10 mouse cellular contexts compared by ENCODE assay signal in the genomic region with DNA sequence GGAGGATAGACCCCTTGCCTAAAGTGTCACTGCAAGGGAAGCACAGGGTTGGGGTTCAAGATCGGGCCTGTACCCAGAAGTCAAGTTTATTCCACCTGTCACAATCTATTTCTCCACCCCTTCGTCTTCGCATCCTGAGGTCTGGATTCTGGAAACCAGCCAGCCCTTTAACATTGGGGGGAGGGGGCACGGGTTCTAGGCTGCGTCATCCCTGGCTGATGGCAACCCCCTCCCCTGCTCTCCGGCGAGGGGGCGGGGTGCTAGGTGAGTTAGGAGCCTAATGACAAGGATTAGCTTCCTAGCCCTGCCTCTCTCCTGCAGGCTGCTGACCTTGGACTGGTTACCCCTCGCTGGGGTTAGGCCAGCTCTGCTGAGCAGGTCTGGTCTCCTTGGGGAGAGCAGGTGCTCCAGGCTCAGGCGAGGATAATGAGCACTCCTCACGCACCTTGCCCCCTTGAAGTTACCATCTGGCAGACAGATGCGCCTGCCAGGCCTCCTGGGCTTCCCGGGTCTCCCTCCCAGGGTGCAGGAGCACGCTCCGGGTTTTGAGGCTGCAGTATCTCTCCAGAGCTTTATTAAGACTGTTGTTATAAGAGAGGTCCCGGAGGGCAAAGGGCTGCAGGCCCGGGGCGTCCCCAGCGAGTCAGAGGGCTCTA. TPM values are rescaled to one million over a fixed set of nuclear protein-coding genes. Genes with fewer than 3 reads are reported as not detected.
A peak's percentile ranks its signal among the peaks of the same experiment; 100 is the strongest.
DNase-seq lines count a peak whose midpoint lies in the region; ATAC-seq and TF ChIP-seq lines count a peak whose summit lies in the region.
"Had no signal": no experiment of that assay in that cellular context is flagged by ENCODE, and none has a peak within 500 bp of the region (broad histone marks: within the 10 kb centered on the region; RNA-seq: fewer than 3 reads in every experiment).

No protein-coding gene starts in this region.

- H3K4me1 ChIP-seq in brown adipose tissue, adult 24 weeks (ENCODE audit: control insufficient read depth, insufficient read depth, insufficient read length, low read length), result no peaks in the 10 kb centered on the region
- H3K4me1 ChIP-seq in heart, embryonic 15.5 days (replicated peaks), result peaks cover 26% of the 10 kb centered on the region
- peaks cover 27% of the 10 kb centered on the region for H3K4me1 ChIP-seq in limb, embryonic 15.5 days
- H3K4me1 ChIP-seq in small intestine, adult 2 months (ENCODE audit: control insufficient read depth, insufficient read depth, insufficient read length, low read length), result peaks cover 10% of the 10 kb centered on the region; the same call in 1 of the 2 replicates

- WGBS in heart, embryonic 15.5 days, result 8% methylated on average over 19 of the region's 19 CpGs
- 5% methylated on average over 19 of the region's 19 CpGs for WGBS in limb, embryonic 15.5 days
- WGBS in small intestine, adult 2 months, result 9% methylated on average over 19 of the region's 19 CpGs

- ATAC-seq in heart, embryonic 15.5 days (replicated peaks; ENCODE audit: insufficient number of reproducible peaks, insufficient read depth, low FRiP score, low read depth), result no peak
- no peak for ATAC-seq in limb, embryonic 15.5 days (ENCODE audit: insufficient number of reproducible peaks, low FRiP score, low TSS enrichment, low read depth)

- peak overlapping the region; percentile 56 for H3K9ac ChIP-seq in heart, embryonic 15.5 days
- H3K9ac ChIP-seq in limb, embryonic 15.5 days, result no peak overlapping the region

- peaks cover 85% of the 10 kb centered on the region for H3K27me3 ChIP-seq in heart, embryonic 15.5 days
- H3K27me3 ChIP-seq in limb, embryonic 15.5 days, result peaks cover 75% of the 10 kb centered on the region
- no peaks in the 10 kb centered on the region for H3K27me3 ChIP-seq in small intestine, adult 2 months (ENCODE audit: control insufficient read depth, insufficient read depth, low read length)

- H3K27ac ChIP-seq in brown adipose tissue, adult 24 weeks (replicated peaks; ENCODE audit: low read depth, low read length), result no peak overlapping the region
- no peak overlapping the region for H3K27ac ChIP-seq in heart, embryonic 15.5 days
- H3K27ac ChIP-seq in limb, embryonic 15.5 days, result no peak overlapping the region
- H3K27ac ChIP-seq in small intestine, adult 2 months (ENCODE audit: insufficient read depth, low read depth, low read length), result peak overlapping the region; percentile 79

- intact Hi-C loops in heart, postnatal 10 days (cut with DNase I), result no loop called here

- no peaks in the 10 kb centered on the region for H3K9me3 ChIP-seq in heart, embryonic 15.5 days (replicated peaks)
- H3K9me3 ChIP-seq in limb, embryonic 15.5 days, result no peaks in the 10 kb centered on the region

- H3K36me3 ChIP-seq in heart, embryonic 15.5 days, result no peaks in the 10 kb centered on the region
- no peaks in the 10 kb centered on the region for H3K36me3 ChIP-seq in limb, embryonic 15.5 days
- no peaks in the 10 kb centered on the region for H3K36me3 ChIP-seq in small intestine, adult 2 months (ENCODE audit: control insufficient read depth, insufficient read depth, low read length)

- H3K4me3 ChIP-seq in brown adipose tissue, adult 24 weeks (ENCODE audit: insufficient read depth, low read depth, low read length), result peak overlapping the region; percentile 83
- H3K4me3 ChIP-seq in heart, embryonic 15.5 days, result peak overlapping the region; percentile 65
- peak overlapping the region; percentile 77 for H3K4me3 ChIP-seq in limb, embryonic 15.5 days
- H3K4me3 ChIP-seq in small intestine, adult 2 months (ENCODE audit: low read depth, low read length), result peak overlapping the region; percentile 86

- no peak for TF ChIP-seq CTCF in small intestine, adult 2 months (IDR thresholded peaks at IDR 0.05; ENCODE audit: extremely low read depth, insufficient read length, insufficient replicate concordance, low read depth, low read length)

- peak; percentile 95 for DNase-seq in heart, adult 11 months
- no peak for DNase-seq in heart, postnatal 10 days
- DNase-seq in adrenal gland, adult 18-20 months (ENCODE audit: low spot score in 2 of 2), result no peak
- DNase-seq in frontal cortex, postnatal 10 days (ENCODE audit: low spot score in 2 of 2), result no peak

- no peak for TF ChIP-seq POLR2A in small intestine, adult 2 months (IDR thresholded peaks at IDR 0.05; ENCODE audit: low read depth, low read length)

- peak overlapping the region; percentile 95 for H3K4me2 ChIP-seq in heart, embryonic 15.5 days
- H3K4me2 ChIP-seq in limb, embryonic 15.5 days, result peak overlapping the region; percentile 96

RNA-seq across cellular contexts. Expression of a gene that starts 0.9 kb away (rescaled TPM):
- total RNA-seq in heart, postnatal 10 days (2021), result 10 to 100 TPM in 1 of 2 experiments, 1 to 10 TPM in 1; 9.8 to 10.1 TPM
- polyA plus RNA-seq in brown adipose tissue, adult 24 weeks (2012; ENCODE audit: insufficient read depth, insufficient read length, missing spikeins), result 5.5 and 6.3 TPM in 2 replicates
- 1.3 and 1.5 TPM in 2 replicates for polyA plus RNA-seq in heart, embryonic 15.5 days (2015; fragmentation: Nextera tagmentation; extraction: Ambion mirVana)
- polyA plus RNA-seq in limb, embryonic 15.5 days (2015; fragmentation: Nextera tagmentation; extraction: Ambion mirVana), result 1.7 and 2.2 TPM in 2 replicates
- 38.7 and 93.9 TPM in 2 replicates for polyA plus RNA-seq in small intestine, adult 2 months (2012; rRNA removed)
- 10 to 100 TPM; 20.3 to 29.6 TPM for total RNA-seq in adrenal gland, adult 18-20 months (2021)

RNA-seq across cellular contexts. Expression of a gene that starts 18.8 kb away (rescaled TPM):
- total RNA-seq in heart, postnatal 10 days (2021), result 10 to 100 TPM; 70.6 to 72.2 TPM
- polyA plus RNA-seq in brown adipose tissue, adult 24 weeks (2012; ENCODE audit: insufficient read depth, insufficient read length, missing spikeins), result 29.9 and 31.2 TPM in 2 replicates
- polyA plus RNA-seq in heart, embryonic 15.5 days (2015; fragmentation: Nextera tagmentation; extraction: Ambion mirVana), result 22.2 and 22.7 TPM in 2 replicates
- 16.8 and 17.7 TPM in 2 replicates for polyA plus RNA-seq in limb, embryonic 15.5 days (2015; fragmentation: Nextera tagmentation; extraction: Ambion mirVana)
- 21.1 and 29.5 TPM in 2 replicates for polyA plus RNA-seq in small intestine, adult 2 months (2012; rRNA removed)
- total RNA-seq in adrenal gland, adult 18-20 months (2021), result 10 to 100 TPM; 56.3 to 59.3 TPM

RNA-seq across cellular contexts. Expression of a gene that starts 56.9 kb away (rescaled TPM):
- not detected for total RNA-seq in heart, postnatal 10 days (2021)
- polyA plus RNA-seq in brown adipose tissue, adult 24 weeks (2012; ENCODE audit: insufficient read depth, insufficient read length, missing spikeins), result not detected in 2 replicates
- 0.22 TPM in 1 of 2 replicates, not detected in the other for polyA plus RNA-seq in heart, embryonic 15.5 days (2015; fragmentation: Nextera tagmentation; extraction: Ambion mirVana)
- 0.09 and 0.12 TPM in 2 replicates for polyA plus RNA-seq in limb, embryonic 15.5 days (2015; fragmentation: Nextera tagmentation; extraction: Ambion mirVana)
- 0.08 TPM in 1 of 2 replicates, not detected in the other for polyA plus RNA-seq in small intestine, adult 2 months (2012; rRNA removed)
- total RNA-seq in adrenal gland, adult 18-20 months (2021), result 1 to 10 TPM; 1.6 to 2.2 TPM
- polyA plus RNA-seq: C2C12; erythroblast, embryonic 14.5 days had no signal
